Mouse (Mus musculus): ENCODE data around the gene Ddost. TPM values are rescaled to one million over a fixed set of nuclear protein-coding genes. Genes with fewer than 3 reads are reported as not detected.
A peak's percentile ranks its signal among the peaks of the same experiment; 100 is the strongest.

The Ddost gene
- polyA plus RNA-seq, 1 experiment from 2014 or later = 277 TPM

DNA sequence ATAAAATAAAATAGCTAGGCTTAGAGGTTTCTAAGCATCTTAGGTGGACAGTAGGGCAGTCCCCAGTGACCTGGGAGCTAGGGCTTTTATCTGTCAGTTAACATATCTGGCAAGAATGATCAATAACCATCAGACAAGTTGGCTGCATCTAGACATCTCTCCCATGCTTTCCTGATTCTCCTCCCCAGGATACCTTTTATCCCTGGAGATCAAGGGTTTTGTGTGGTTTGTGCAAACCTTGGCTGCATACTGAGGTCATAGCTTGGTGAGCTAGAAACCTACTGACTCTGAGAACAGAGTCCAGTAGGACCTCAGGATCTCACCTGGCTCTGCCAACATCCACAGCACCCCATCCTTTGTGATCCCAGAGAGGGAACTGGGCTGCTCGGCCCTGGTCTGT is 42.8 kb downstream of the Ddost start:
- Histone ChIP-seq H3K4me3 (ENCODE audit: control insufficient read depth in 1 of 2, insufficient read depth in 1 of 2, low read depth in 1 of 2, low read length in 2 of 2) (no peak overlapping the region), H3K27ac (replicated peaks in 1 of 2; ENCODE audit: control insufficient read depth in 1 of 2, insufficient read depth in 1 of 2, low read depth in 2 of 2, low read length in 2 of 2) (no peak overlapping the region), H3K4me1 (ENCODE audit: control insufficient read depth in 2 of 2, insufficient read depth in 2 of 2, low read length in 2 of 2) (peaks cover 16 to 22% of the 10 kb centered on the region in 2 experiments), H3K9me3 (ENCODE audit: control insufficient read depth, low read length) (no peaks in the 10 kb centered on the region), H3K9ac (ENCODE audit: low read length) (no peak overlapping the region), H3K4me2 (ENCODE audit: low read length) (no peak overlapping the region), H3K36me3 (ENCODE audit: control insufficient read depth, insufficient read depth, low read length) (no peaks in the 10 kb centered on the region), H3K27me3 (ENCODE audit: control insufficient read depth, insufficient read depth, low read length) (no peaks in the 10 kb centered on the region)
- no peak for ATAC-seq (ENCODE audit: insufficient number of reproducible peaks, insufficient read depth, low FRiP score, low read depth)
- WGBS = 75% methylated on average over 1 of the region's 1 CpGs

DNA sequence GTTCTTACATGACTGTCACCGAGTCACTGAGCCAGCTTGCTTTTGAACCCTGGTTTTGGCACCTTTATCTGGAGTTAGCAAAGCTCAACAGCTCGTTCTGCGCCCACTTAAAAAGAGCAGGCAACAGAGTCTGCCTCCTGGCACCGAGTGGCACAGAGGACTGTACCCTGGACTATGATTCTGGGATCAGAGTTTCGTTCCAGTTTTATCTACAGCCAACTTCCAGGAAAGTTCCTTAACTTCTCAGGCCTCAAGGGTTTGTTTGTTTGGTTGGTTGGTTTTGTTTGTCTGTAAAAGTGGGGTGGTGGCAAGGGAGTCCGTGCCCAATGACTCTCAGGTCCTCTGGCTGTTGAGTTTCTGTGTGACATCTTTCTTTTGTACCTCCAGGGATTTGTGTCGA is 44.2 kb downstream of the Ddost start:
- H3K4me2 ChIP-seq (ENCODE audit: low read length) = no peak overlapping the region
- no peak overlapping the region for H3K9ac ChIP-seq (ENCODE audit: low read length)
- ATAC-seq (ENCODE audit: insufficient number of reproducible peaks, insufficient read depth, low FRiP score, low read depth) = no peak
- no peaks in the 10 kb centered on the region for H3K36me3 ChIP-seq (ENCODE audit: control insufficient read depth, insufficient read depth, low read length)
- WGBS = 72% methylated on average over 7 of the region's 7 CpGs
- no peak overlapping the region for H3K4me3 ChIP-seq (ENCODE audit: control insufficient read depth in 1 of 2, insufficient read depth in 1 of 2, low read depth in 1 of 2, low read length in 2 of 2)
- no peak overlapping the region for H3K27ac ChIP-seq (replicated peaks in 1 of 2; ENCODE audit: control insufficient read depth in 1 of 2, insufficient read depth in 1 of 2, low read depth in 2 of 2, low read length in 2 of 2)
- no peaks in the 10 kb centered on the region for H3K27me3 ChIP-seq (ENCODE audit: control insufficient read depth, insufficient read depth, low read length)
- H3K4me1 ChIP-seq (ENCODE audit: control insufficient read depth in 2 of 2, insufficient read depth in 2 of 2, low read length in 2 of 2) = peaks cover 5 to 8% of the 10 kb centered on the region in 2 experiments
- no peaks in the 10 kb centered on the region for H3K9me3 ChIP-seq (ENCODE audit: control insufficient read depth, low read length)

DNA sequence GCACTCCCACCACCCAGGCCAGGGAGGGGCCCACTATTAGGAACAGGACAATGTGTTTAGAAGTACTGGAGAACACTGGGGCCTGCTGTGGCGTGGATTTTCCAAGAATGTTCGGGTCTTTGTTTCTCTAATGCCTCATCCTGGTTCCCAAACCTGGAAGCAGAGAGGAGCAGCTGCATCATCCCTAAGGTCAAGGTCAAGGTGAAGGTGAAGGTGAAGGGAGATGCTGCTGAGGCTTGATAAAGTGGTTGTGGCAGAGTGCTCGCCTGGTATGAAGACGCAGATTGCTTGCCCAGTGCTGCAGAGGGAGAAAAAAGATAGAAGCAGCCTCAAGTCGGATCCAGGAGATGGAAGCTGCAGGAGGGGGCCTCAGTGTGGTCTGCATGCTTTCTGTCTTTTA is 47.3 kb downstream of the Ddost start:
- Histone ChIP-seq H3K9ac (ENCODE audit: low read length) (no peak overlapping the region), H3K4me1 (ENCODE audit: control insufficient read depth in 2 of 2, insufficient read depth in 2 of 2, low read length in 2 of 2) (peaks cover 0 to 4% of the 10 kb centered on the region in 2 experiments; a peak in 2 of 4 replicates), H3K27me3 (ENCODE audit: control insufficient read depth, insufficient read depth, low read length) (no peaks in the 10 kb centered on the region), H3K36me3 (ENCODE audit: control insufficient read depth, insufficient read depth, low read length) (no peaks in the 10 kb centered on the region), H3K4me2 (ENCODE audit: low read length) (no peak overlapping the region), H3K27ac (replicated peaks in 1 of 2; ENCODE audit: control insufficient read depth in 1 of 2, insufficient read depth in 1 of 2, low read depth in 2 of 2, low read length in 2 of 2) (no peak overlapping the region), H3K9me3 (ENCODE audit: control insufficient read depth, low read length) (no peaks in the 10 kb centered on the region), H3K4me3 (ENCODE audit: control insufficient read depth in 1 of 2, insufficient read depth in 1 of 2, low read depth in 1 of 2, low read length in 2 of 2) (no peak overlapping the region)
- no peak for ATAC-seq (ENCODE audit: insufficient number of reproducible peaks, insufficient read depth, low FRiP score, low read depth)
- 79% methylated on average over 5 of the region's 5 CpGs for WGBS

DNA sequence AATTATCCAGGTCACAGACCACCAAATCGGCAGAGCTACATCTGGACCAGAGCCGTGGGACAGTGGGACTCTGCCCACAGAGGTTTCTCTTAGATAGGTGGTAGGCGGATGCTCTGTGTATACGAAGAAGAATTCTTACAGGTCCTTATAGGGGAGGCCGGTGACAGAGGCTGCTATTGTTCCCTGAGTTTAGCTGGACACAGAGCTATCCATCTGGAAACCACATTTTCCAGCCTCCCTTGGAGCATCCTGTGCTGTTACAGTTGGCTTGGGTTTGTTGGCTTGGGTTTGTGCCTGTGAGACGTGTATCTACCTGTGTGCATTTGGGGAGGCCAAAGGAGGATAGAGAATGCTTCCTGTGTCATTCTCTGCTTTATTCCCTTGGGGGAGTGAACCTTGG is 48.2 kb downstream of the Ddost start:
- H3K4me2 ChIP-seq (ENCODE audit: low read length) = no peak overlapping the region
- H3K9me3 ChIP-seq (ENCODE audit: control insufficient read depth, low read length) = no peaks in the 10 kb centered on the region
- H3K9ac ChIP-seq (ENCODE audit: low read length) = no peak overlapping the region
- no peak for ATAC-seq (ENCODE audit: insufficient number of reproducible peaks, insufficient read depth, low FRiP score, low read depth)
- no peaks in the 10 kb centered on the region for H3K36me3 ChIP-seq (ENCODE audit: control insufficient read depth, insufficient read depth, low read length)
- H3K27ac ChIP-seq (replicated peaks in 1 of 2; ENCODE audit: control insufficient read depth in 1 of 2, insufficient read depth in 1 of 2, low read depth in 2 of 2, low read length in 2 of 2) = no peak overlapping the region
- WGBS = 86% methylated on average over 6 of the region's 6 CpGs
- H3K27me3 ChIP-seq (ENCODE audit: control insufficient read depth, insufficient read depth, low read length) = no peaks in the 10 kb centered on the region
- H3K4me3 ChIP-seq (ENCODE audit: control insufficient read depth in 1 of 2, insufficient read depth in 1 of 2, low read depth in 1 of 2, low read length in 2 of 2) = no peak overlapping the region
- peaks cover 0 to 4% of the 10 kb centered on the region in 2 experiments; a peak in 2 of 4 replicates for H3K4me1 ChIP-seq (ENCODE audit: control insufficient read depth in 2 of 2, insufficient read depth in 2 of 2, low read length in 2 of 2)

DNA sequence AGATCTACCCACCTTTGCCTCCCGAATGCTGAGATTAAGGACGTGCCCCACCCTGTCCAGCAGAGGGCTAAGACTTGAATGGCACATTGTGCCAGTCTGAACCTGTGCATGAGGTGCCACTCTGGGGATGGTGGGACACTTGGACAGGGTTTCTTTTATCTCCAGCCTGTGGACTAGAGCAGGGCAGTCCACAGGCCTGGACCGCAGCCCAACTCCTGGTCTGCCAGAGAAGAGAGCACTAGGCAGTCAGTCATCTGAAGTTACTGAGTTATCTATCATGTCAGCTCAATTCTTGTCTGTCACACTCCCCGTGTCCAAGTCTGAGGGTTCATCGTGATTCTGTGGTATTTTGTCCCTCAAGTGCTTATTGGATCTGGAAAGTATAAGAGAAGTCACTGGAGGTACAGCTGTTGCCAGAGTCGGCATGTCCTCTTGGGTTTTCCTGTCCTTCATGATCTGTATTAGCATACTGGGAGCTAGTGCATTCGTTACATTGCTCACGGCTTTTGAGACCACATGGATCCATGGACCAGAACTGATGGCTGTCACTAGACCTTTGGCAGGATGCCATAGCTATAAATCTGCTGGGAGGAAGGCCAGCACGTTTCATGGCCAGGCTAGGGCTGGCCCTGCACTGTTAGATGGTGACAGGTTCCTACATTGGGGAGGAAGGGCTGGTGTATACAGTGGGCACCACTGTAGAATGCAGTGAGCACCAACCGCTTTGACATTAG is 49.1 kb downstream of the Ddost start:
- Histone ChIP-seq H3K9ac (ENCODE audit: low read length) (no peak overlapping the region), H3K9me3 (ENCODE audit: control insufficient read depth, low read length) (no peaks in the 10 kb centered on the region), H3K4me3 (ENCODE audit: control insufficient read depth in 1 of 2, insufficient read depth in 1 of 2, low read depth in 1 of 2, low read length in 2 of 2) (no peak overlapping the region), H3K27me3 (ENCODE audit: control insufficient read depth, insufficient read depth, low read length) (no peaks in the 10 kb centered on the region), H3K36me3 (ENCODE audit: control insufficient read depth, insufficient read depth, low read length) (no peaks in the 10 kb centered on the region), H3K27ac (replicated peaks in 1 of 2; ENCODE audit: control insufficient read depth in 1 of 2, insufficient read depth in 1 of 2, low read depth in 2 of 2, low read length in 2 of 2) (no peak overlapping the region), H3K4me1 (ENCODE audit: control insufficient read depth in 2 of 2, insufficient read depth in 2 of 2, low read length in 2 of 2) (peaks cover 0 to 4% of the 10 kb centered on the region in 2 experiments; a peak in 2 of 4 replicates), H3K4me2 (ENCODE audit: low read length) (no peak overlapping the region)
- 60% methylated on average over 10 of the region's 10 CpGs for WGBS
- peak; percentile 26; the same call in 1 of the 2 replicates for ATAC-seq (ENCODE audit: insufficient number of reproducible peaks, insufficient read depth, low FRiP score, low read depth)

DNA sequence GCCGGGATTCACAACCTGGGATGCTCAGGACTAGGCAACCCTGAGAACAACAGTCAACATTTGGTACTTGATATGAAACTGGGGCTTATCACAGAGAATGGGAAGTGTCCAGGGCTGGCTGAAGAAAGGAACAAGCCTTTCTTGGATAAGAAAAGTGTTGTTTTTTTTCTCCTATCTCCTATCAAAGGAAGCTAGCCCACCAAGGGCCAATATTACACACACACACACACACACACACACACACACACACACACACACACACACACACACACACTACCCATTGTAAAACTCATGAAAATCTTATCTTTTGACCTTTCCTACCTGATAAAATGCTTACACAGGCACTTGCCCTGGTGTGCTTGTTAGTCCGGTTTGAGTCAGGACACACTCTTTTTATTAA is 51.0 kb downstream of the Ddost start:
- Histone ChIP-seq H3K36me3 (ENCODE audit: control insufficient read depth, insufficient read depth, low read length) (no peaks in the 10 kb centered on the region), H3K9me3 (ENCODE audit: control insufficient read depth, low read length) (no peaks in the 10 kb centered on the region), H3K9ac (ENCODE audit: low read length) (no peak overlapping the region), H3K4me3 (ENCODE audit: control insufficient read depth in 1 of 2, insufficient read depth in 1 of 2, low read depth in 1 of 2, low read length in 2 of 2) (no peak overlapping the region), H3K4me2 (ENCODE audit: low read length) (no peak overlapping the region), H3K4me1 (ENCODE audit: control insufficient read depth in 2 of 2, insufficient read depth in 2 of 2, low read length in 2 of 2) (peaks cover 0 to 4% of the 10 kb centered on the region in 2 experiments; a peak in 2 of 4 replicates), H3K27ac (replicated peaks in 1 of 2; ENCODE audit: control insufficient read depth in 1 of 2, insufficient read depth in 1 of 2, low read depth in 2 of 2, low read length in 2 of 2) (no peak overlapping the region), H3K27me3 (ENCODE audit: control insufficient read depth, insufficient read depth, low read length) (no peaks in the 10 kb centered on the region)
- no peak for ATAC-seq (ENCODE audit: insufficient number of reproducible peaks, insufficient read depth, low FRiP score, low read depth)
- whole genome bisulfite sequencing = 53% methylated on average over 2 of the region's 2 CpGs

GRCm38 (mm10) chr4:138356141-138356540 is 51.6 kb downstream of the Ddost start:
- ATAC-seq (ENCODE audit: insufficient number of reproducible peaks, insufficient read depth, low FRiP score, low read depth) = no peak
- H3K4me3 ChIP-seq (ENCODE audit: control insufficient read depth in 1 of 2, insufficient read depth in 1 of 2, low read depth in 1 of 2, low read length in 2 of 2) = no peak overlapping the region
- 77% methylated on average over 8 of the region's 8 CpGs for WGBS

GRCm38 (mm10) chr4:138356551-138356950 is 52.0 kb downstream of the Ddost start:
- Histone ChIP-seq H3K4me2 (ENCODE audit: low read length) (no peak overlapping the region), H3K36me3 (ENCODE audit: control insufficient read depth, insufficient read depth, low read length) (no peaks in the 10 kb centered on the region), H3K9ac (ENCODE audit: low read length) (no peak overlapping the region), H3K4me1 (ENCODE audit: control insufficient read depth in 2 of 2, insufficient read depth in 2 of 2, low read length in 2 of 2) (peaks cover 0 to 4% of the 10 kb centered on the region in 2 experiments; a peak in 2 of 4 replicates), H3K27ac (replicated peaks in 1 of 2; ENCODE audit: control insufficient read depth in 1 of 2, insufficient read depth in 1 of 2, low read depth in 2 of 2, low read length in 2 of 2) (no peak overlapping the region), H3K4me3 (ENCODE audit: control insufficient read depth in 1 of 2, insufficient read depth in 1 of 2, low read depth in 1 of 2, low read length in 2 of 2) (no peak overlapping the region), H3K9me3 (ENCODE audit: control insufficient read depth, low read length) (no peaks in the 10 kb centered on the region), H3K27me3 (ENCODE audit: control insufficient read depth, insufficient read depth, low read length) (no peaks in the 10 kb centered on the region)
- ATAC-seq (ENCODE audit: insufficient number of reproducible peaks, insufficient read depth, low FRiP score, low read depth) = no peak
- WGBS = 86% methylated on average over 12 of the region's 12 CpGs

More at GRCm38 (mm10) chr4:138356141-138356540, 51.6 kb downstream of the Ddost start:
- no peaks in the 10 kb centered on the region for H3K9me3 ChIP-seq (ENCODE audit: control insufficient read depth, low read length)
- H3K27me3 ChIP-seq (ENCODE audit: control insufficient read depth, insufficient read depth, low read length) = no peaks in the 10 kb centered on the region
- no peak overlapping the region for H3K4me2 ChIP-seq (ENCODE audit: low read length)
- H3K36me3 ChIP-seq (ENCODE audit: control insufficient read depth, insufficient read depth, low read length) = no peaks in the 10 kb centered on the region
- peaks cover 0 to 4% of the 10 kb centered on the region in 2 experiments; a peak in 2 of 4 replicates for H3K4me1 ChIP-seq (ENCODE audit: control insufficient read depth in 2 of 2, insufficient read depth in 2 of 2, low read length in 2 of 2)
- no peak overlapping the region for H3K27ac ChIP-seq (replicated peaks in 1 of 2; ENCODE audit: control insufficient read depth in 1 of 2, insufficient read depth in 1 of 2, low read depth in 2 of 2, low read length in 2 of 2)
- H3K9ac ChIP-seq (ENCODE audit: low read length) = no peak overlapping the region
